Mouse (Mus musculus): ENCODE data around the gene Rsph1. TPM values are rescaled to one million over a fixed set of nuclear protein-coding genes. Genes with fewer than 3 reads are reported as not detected.

Gene Rsph1
- total RNA-seq, 2 experiments from 2014 or later = 5.7 to 7.2 TPM

DNA sequence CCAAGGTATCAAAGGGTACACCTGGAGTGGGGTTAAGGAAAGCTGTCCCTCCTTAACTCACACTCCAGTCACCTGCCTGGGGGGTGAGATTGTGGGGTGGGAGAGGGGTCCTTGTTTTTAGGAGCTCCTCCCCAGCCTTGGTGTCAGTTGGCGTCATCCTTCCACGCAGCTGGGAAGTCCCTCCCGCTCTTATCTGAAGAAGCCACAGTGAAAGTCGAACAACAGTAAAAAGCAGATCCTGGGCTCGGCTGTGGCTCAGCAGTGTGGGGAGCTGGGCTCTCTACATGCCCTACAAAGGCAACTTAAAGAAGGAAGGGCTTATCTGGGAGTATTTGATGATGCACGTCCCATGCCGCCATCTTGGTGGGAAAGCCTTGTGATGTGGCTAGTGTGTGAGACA, 66.9 kb downstream of the Rsph1 start:
- no peak for DNase-seq (ENCODE audit: low spot score in 2 of 2)

- DNase-seq (ENCODE audit: low spot score in 2 of 2) = no peak
These were observed 67.7 kb downstream of the Rsph1 start for GRCm38 (mm10) chr17:31209376-31209930.

DNA sequence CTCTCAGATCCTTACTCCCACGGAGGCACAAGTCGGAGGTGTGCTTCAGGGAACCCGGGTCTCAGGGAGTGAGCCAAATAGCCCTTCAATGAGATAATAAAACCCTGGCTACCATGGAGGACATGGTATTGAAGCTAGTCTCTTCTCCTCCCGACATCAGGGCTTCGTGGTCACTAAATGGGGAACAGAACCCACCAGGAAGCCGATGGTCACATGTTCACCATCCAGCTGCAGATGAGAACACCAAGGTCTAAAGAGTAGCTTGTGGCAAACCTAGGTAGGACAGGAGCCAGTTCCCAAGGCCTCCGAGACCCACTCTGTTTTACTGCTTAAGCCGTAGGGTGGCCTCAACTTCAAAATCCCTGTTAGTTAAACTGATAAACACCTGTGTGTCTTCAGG, 68.5 kb downstream of the Rsph1 start:
- DNase-seq (ENCODE audit: low spot score in 2 of 2) = no peak

DNA sequence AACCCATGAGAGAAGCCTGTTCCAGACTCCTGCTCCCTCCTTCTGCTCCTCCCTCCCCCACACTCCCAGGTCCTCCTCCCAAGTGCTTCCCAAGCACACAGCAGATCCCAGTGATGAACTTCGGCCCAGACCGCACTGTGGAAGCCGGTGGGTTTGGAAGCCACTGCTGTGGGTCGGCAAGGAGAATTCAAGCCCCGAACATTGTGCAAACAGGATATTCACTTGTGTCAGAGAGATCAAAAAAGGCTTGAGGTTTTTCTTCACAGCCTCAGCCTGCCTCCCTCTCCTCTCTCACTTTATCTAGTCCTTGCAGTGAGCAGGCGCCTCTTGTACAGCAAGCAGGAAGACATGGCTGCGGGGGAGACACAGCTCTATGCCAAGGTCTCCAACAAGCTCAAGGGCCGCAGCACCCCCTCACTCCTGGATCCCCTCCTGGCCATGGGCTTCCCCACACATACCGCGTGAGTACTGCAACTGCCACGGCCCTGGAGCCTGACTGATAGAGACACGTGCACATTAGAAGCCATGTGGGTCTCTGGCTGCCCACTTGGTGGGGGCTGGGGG, 69.3 kb downstream of the Rsph1 start, which contains the start of gene Ubash3a:
Gene Ubash3a (plus strand): TSS at position 103 of the 564 bp plus-strand sequence.
- no peak for DNase-seq (ENCODE audit: low spot score in 2 of 2)

Other genes with a start within 250 kb of the Rsph1 start
- 10 to 100 TPM in 1 of 2 experiments, 1 to 10 TPM in 1; 10.0 to 16.6 TPM for gene Abcg1, start 219.7 kb downstream of the Rsph1 start, total RNA-seq (2021)
- gene Tff3, start 147.7 kb downstream of the Rsph1 start, total RNA-seq (2021) = not detected
- not detected for gene Tff2, start 133.1 kb downstream of the Rsph1 start, total RNA-seq (2021)
- gene Tff1, start 112.1 kb downstream of the Rsph1 start, total RNA-seq (2021) = not detected
- gene Tmprss3, start 78.4 kb downstream of the Rsph1 start, total RNA-seq (2021) = not detected
- under 1 TPM in 1 of 2 experiments, not detected in 1; 0.32 TPM for gene Ubash3a, start 69.5 kb downstream of the Rsph1 start, total RNA-seq (2021)
- 10 to 100 TPM in 1 of 2 experiments, 1 to 10 TPM in 1; 8.9 to 10.4 TPM for gene Slc37a1, start 9.4 kb upstream of the Rsph1 start, total RNA-seq (2021)
- gene Pde9a, start 108.8 kb upstream of the Rsph1 start, total RNA-seq (2021) = 1 to 10 TPM; 1.9 to 2.6 TPM
- gene Wdr4, start 242.6 kb upstream of the Rsph1 start, total RNA-seq (2021) = 10 to 100 TPM; 17.6 to 18.4 TPM
- gene Ndufv3, start 242.7 kb upstream of the Rsph1 start, total RNA-seq (2021) = 100 to 1,000 TPM; 450 to 534 TPM